Mouse (Mus musculus): ENCODE data around the gene Gm45844. TPM values are rescaled to one million over a fixed set of nuclear protein-coding genes. Genes with fewer than 3 reads are reported as not detected.

Gene Gm45844
- 0.48 to 1.6 TPM (median 0.60 TPM) in 3 of 4 replicates, not detected in the other for total RNA-seq (2023; ENCODE audit: inconsistent age)

DNA sequence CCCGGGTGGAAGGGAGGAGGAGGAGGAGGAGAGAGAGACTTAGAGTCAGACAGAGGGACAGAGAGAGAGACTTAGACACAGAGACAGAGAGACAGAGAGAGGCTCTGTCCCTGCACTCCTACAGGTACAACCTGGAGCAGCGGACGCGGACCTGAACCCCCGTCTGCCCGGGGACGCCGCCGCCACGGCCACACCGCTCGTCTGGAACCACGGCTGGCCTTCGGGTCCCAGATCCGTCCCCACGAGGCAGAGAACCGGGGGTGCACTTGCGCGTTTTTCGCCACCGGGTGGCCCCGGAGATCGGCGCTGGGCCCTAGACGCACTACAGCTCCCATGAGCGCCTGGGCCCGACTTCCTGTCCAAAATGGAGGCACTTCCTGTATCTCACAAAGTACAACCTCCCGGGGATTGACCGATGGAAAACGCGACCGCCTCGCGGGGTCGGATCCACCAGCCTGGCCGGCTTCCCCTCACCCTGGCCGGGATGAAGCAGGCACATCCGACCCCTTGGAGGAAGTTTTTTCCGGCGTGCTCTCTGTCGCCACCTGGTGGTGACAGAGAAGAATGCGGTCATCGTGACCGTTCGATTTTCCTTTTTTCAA is at the start of gene Gm45844:
TSS of gene Gm45844 (minus strand) at position 324 of the 602 bp plus-strand sequence.

GRCm38 (mm10) chr7:7247228-7247627 is 30.9 kb downstream of the Gm45844 start, which contains the start of gene Vmn2r29:
Gene Vmn2r29, minus strand, starts transcription at chr7:7247328.

GRCm38 (mm10) chr7:7209313-7210151 is 68.6 kb downstream of the Gm45844 start, which contains the start of gene Zfp772:
Gene Zfp772, minus strand, starts transcription at chr7:7209998.

DNA sequence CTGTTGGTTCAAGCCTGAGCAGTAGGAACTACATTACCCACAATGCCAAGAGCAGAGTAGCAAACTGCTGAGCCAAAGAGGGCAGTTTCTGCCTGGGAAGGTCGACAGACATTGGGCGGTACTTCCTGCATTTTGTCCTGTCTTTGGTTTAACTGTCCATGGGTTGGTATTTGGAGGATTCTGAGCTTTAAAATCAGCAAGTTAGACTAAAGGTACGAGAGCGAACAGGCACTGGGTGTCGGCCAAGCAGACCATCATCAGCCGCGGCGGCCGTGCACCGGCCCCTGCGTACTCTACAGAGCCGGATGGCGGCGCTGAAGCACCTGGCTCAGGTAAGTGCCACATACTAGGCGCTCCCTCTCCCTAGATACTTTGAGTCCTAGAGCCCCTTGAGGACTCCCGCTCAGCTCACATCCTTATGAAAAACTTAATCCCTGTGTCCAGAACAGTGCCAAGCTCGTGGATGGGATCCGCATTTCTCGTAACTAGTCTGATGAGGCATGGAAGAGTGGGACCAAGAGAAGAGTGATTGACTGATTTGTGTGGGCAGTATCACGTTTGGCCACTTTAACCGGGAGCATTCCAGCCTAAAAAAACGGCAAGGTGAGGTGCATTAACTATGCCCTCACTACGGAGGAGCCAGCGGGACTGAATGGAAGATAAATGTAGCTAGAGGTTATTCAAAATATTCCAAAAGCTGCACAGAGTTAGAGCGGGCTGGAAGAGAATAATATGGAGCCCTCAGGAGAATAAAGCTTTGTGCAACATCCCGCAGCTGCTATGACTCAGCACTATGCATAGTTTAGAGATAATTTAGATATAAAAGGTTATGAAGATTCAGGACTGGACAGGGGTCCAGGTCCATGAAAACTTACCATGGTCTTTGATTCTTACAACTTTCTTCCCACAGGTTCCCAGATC is 106.6 kb downstream of the Gm45844 start, which contains the start of gene Zfp418:
TSS of gene Zfp418 (plus strand) at position 104 of the 921 bp plus-strand sequence.

Other genes with a start within 250 kb of the Gm45844 start
- 19.3 to 25.2 TPM (median 22.6 TPM) in 4 replicates for gene Zfp954, start 156.8 kb downstream of the Gm45844 start, total RNA-seq (2023; ENCODE audit: inconsistent age)
- 1.3 to 1.7 TPM (median 1.5 TPM) in 4 replicates for gene Zfp773, start 141.5 kb downstream of the Gm45844 start, total RNA-seq (2023; ENCODE audit: inconsistent age)
- gene Zfp418, start 107.0 kb downstream of the Gm45844 start, total RNA-seq (2023; ENCODE audit: inconsistent age): 1.6 to 3.0 TPM (median 2.1 TPM) in 4 replicates
- 1.8 to 2.7 TPM (median 2.2 TPM) in 4 replicates for gene Zfp772, start 68.3 kb downstream of the Gm45844 start, total RNA-seq (2023; ENCODE audit: inconsistent age)
- gene Vmn2r29, start 31.0 kb downstream of the Gm45844 start, total RNA-seq (2023; ENCODE audit: inconsistent age): 0.48 to 0.67 TPM in 2 of 4 replicates, not detected in the others
- gene Clcn4, start 22.6 kb upstream of the Gm45844 start, total RNA-seq (2023; ENCODE audit: inconsistent age): 48.8 to 55.6 TPM (median 52.2 TPM) in 4 replicates
- gene Vmn2r30, start 59.3 kb upstream of the Gm45844 start, total RNA-seq (2023; ENCODE audit: inconsistent age): 0.15 TPM in 1 of 4 replicates, not detected in the others
- gene Gm45783, start 96.3 kb upstream of the Gm45844 start, total RNA-seq (2023; ENCODE audit: inconsistent age): not detected in 4 replicates
- not detected in 4 replicates for gene Vmn2r31, start 121.4 kb upstream of the Gm45844 start, total RNA-seq (2023; ENCODE audit: inconsistent age)
- not detected in 4 replicates for gene Vmn2r32, start 201.7 kb upstream of the Gm45844 start, total RNA-seq (2023; ENCODE audit: inconsistent age)

All from B cell, adult (primary cell).